8 mouse cellular contexts compared by ENCODE assay signal in the genomic region with DNA sequence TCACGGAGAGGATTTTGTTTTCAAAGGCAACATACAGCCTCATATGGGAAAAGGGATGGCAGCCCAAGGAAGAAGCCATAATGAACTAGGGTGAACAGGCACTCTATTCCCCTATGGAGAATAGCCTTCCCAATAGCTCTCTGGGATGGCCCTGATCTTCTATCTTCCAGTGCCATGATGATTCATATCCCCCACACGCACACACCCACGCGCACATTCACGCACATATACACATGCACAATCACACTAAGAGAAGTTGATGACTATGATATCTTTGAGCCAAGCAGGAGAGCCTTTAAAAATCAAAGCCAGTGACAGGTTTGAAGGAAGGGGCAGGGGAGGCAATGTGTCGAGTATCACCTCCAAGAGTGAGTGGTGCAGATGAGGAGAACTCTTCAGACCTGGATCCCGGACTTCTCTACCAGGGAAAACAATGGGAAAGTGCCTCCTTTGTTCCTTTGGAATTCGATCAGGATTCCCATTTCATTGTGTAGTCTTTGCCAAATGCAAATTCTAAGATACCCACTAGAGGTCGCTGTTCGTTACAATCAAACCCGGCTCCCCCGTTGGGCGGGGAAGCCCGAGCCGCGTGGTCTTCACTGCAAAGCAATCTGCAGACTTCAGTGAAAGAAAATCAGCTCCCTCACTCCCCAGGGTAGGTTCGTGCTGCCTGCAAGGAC.
DNase-seq lines count a peak whose midpoint lies in the region; ATAC-seq and TF ChIP-seq lines count a peak whose summit lies in the region.

No protein-coding gene starts in this region.

- no peaks in the 10 kb centered on the region for H3K9me3 ChIP-seq in forebrain, embryonic 11.5 days (ENCODE audit: control insufficient read depth, low read length)
- no peaks in the 10 kb centered on the region for H3K9me3 ChIP-seq in heart, embryonic 16.5 days (replicated peaks; ENCODE audit: control insufficient read depth, low read length)
- no peaks in the 10 kb centered on the region for H3K9me3 ChIP-seq in liver, embryonic 13.5 days (replicated peaks)
- no peaks in the 10 kb centered on the region for H3K9me3 ChIP-seq in neural tube, embryonic 11.5 days (ENCODE audit: control insufficient read depth, low read length)
- H3K9me3 ChIP-seq in stomach, postnatal 0 days (ENCODE audit: control insufficient read depth, low read length): no peaks in the 10 kb centered on the region

- peak; percentile 87 for TF ChIP-seq CTCF in stomach, postnatal 0 days (IDR thresholded peaks at IDR 0.05; ENCODE audit: low read depth)

- H3K36me3 ChIP-seq in forebrain, embryonic 11.5 days (ENCODE audit: control insufficient read depth, insufficient read depth, low read length): no peaks in the 10 kb centered on the region
- H3K36me3 ChIP-seq in heart, embryonic 16.5 days (ENCODE audit: control insufficient read depth, insufficient read depth): no peaks in the 10 kb centered on the region
- no peaks in the 10 kb centered on the region for H3K36me3 ChIP-seq in liver, embryonic 13.5 days
- H3K36me3 ChIP-seq in neural tube, embryonic 11.5 days (ENCODE audit: control insufficient read depth, insufficient read depth, low read length): no peaks in the 10 kb centered on the region
- no peaks in the 10 kb centered on the region for H3K36me3 ChIP-seq in stomach, postnatal 0 days (ENCODE audit: control insufficient read depth, insufficient read depth, low read length)

- no peak overlapping the region for H3K4me3 ChIP-seq in forebrain, embryonic 11.5 days (ENCODE audit: low read depth, low read length)
- H3K4me3 ChIP-seq in heart, embryonic 16.5 days (ENCODE audit: low read length): no peak overlapping the region
- H3K4me3 ChIP-seq in liver, embryonic 13.5 days (replicated peaks): no peak overlapping the region
- no peak overlapping the region for H3K4me3 ChIP-seq in neural tube, embryonic 11.5 days (ENCODE audit: low read depth, low read length)
- H3K4me3 ChIP-seq in stomach, postnatal 0 days (ENCODE audit: low read depth, low read length): no peak overlapping the region

- peak; percentile 78 for ATAC-seq in forebrain, embryonic 11.5 days (replicated peaks; ENCODE audit: low FRiP score)
- ATAC-seq in heart, embryonic 16.5 days (replicated peaks; ENCODE audit: extremely low read depth, insufficient read depth, low FRiP score): peak; percentile 58; the same call in 1 of the 2 replicates
- no peak for ATAC-seq in liver, embryonic 13.5 days (ENCODE audit: low read depth)
- ATAC-seq in neural tube, embryonic 11.5 days (ENCODE audit: insufficient read depth, low FRiP score, low TSS enrichment): peak; percentile 77
- ATAC-seq in stomach, postnatal 0 days (ENCODE audit: low FRiP score, low TSS enrichment): peak; percentile 71; the same call in 1 of the 2 replicates

- no peak for TF ChIP-seq EP300 in stomach, postnatal 0 days (optimal IDR thresholded peaks at IDR 0.05)

- no peak overlapping the region for H3K27ac ChIP-seq in forebrain, embryonic 11.5 days (ENCODE audit: low read depth, low read length)
- no peak overlapping the region for H3K27ac ChIP-seq in heart, embryonic 16.5 days (ENCODE audit: low read length)
- H3K27ac ChIP-seq in liver, embryonic 13.5 days: no peak overlapping the region
- H3K27ac ChIP-seq in neural tube, embryonic 11.5 days (ENCODE audit: low read depth, low read length): no peak overlapping the region; the same call in 1 of the 2 replicates
- H3K27ac ChIP-seq in stomach, postnatal 0 days (replicated peaks): no peak overlapping the region

- H3K9ac ChIP-seq in forebrain, embryonic 11.5 days (ENCODE audit: low read length): peak overlapping the region; percentile 18; the same call in 1 of the 2 replicates
- peak overlapping the region; percentile 44; the same call in 1 of the 2 replicates for H3K9ac ChIP-seq in heart, embryonic 16.5 days (ENCODE audit: low read length)
- no peak overlapping the region for H3K9ac ChIP-seq in liver, embryonic 13.5 days
- H3K9ac ChIP-seq in neural tube, embryonic 11.5 days (ENCODE audit: low read length): peak overlapping the region; percentile 47
- H3K9ac ChIP-seq in stomach, postnatal 0 days (ENCODE audit: low read length): no peak overlapping the region

- H3K4me2 ChIP-seq in forebrain, embryonic 11.5 days (ENCODE audit: low read depth, low read length, severe bottlenecking): no peak overlapping the region
- peak overlapping the region; percentile 52 for H3K4me2 ChIP-seq in heart, embryonic 16.5 days (ENCODE audit: low read depth, low read length)
- H3K4me2 ChIP-seq in liver, embryonic 13.5 days: peak overlapping the region; percentile 28; the same call in 1 of the 2 replicates
- peak overlapping the region; percentile 25 for H3K4me2 ChIP-seq in neural tube, embryonic 11.5 days (ENCODE audit: low read depth)
- H3K4me2 ChIP-seq in stomach, postnatal 0 days (replicated peaks; ENCODE audit: low read depth): peak overlapping the region; percentile 39; the same call in 1 of the 2 replicates

- DNase-seq in CD4-positive helper T cell, adult 2 months (ENCODE audit: low read depth, low spot score): peak; percentile 72
- DNase-seq in brain, adult 2 months (ENCODE audit: low read depth, low spot score): peak; percentile 89
- DNase-seq in forebrain, embryonic 11.5 days (ENCODE audit: low spot score): peak; percentile 90
- peak; percentile 60 to 78 for DNase-seq in kidney, postnatal 25 days
- DNase-seq in liver, embryonic 13.5 days: peak; percentile 24
- peak; percentile 86 for DNase-seq in neural tube, embryonic 11.5 days (ENCODE audit: low spot score)
- DNase-seq in stomach, postnatal 0 days (ENCODE audit: low spot score): peak; percentile 63

- H3K4me1 ChIP-seq in forebrain, embryonic 11.5 days (replicated peaks; ENCODE audit: control insufficient read depth, insufficient read depth, low read length): no peaks in the 10 kb centered on the region
- peaks cover 9% of the 10 kb centered on the region; the same call in 1 of the 2 replicates for H3K4me1 ChIP-seq in heart, embryonic 16.5 days (ENCODE audit: control insufficient read depth, insufficient read depth, low read length)
- H3K4me1 ChIP-seq in liver, embryonic 13.5 days (replicated peaks): no peaks in the 10 kb centered on the region
- no peaks in the 10 kb centered on the region; the same call in 1 of the 2 replicates for H3K4me1 ChIP-seq in neural tube, embryonic 11.5 days (ENCODE audit: control insufficient read depth, insufficient read depth, low read length)
- H3K4me1 ChIP-seq in stomach, postnatal 0 days (replicated peaks; ENCODE audit: control insufficient read depth, insufficient read depth): no peaks in the 10 kb centered on the region

- WGBS in forebrain, embryonic 11.5 days: 19% methylated on average over 17 of the region's 17 CpGs
- 17% methylated on average over 17 of the region's 17 CpGs for WGBS in heart, embryonic 16.5 days
- 14% methylated on average over 17 of the region's 17 CpGs for WGBS in liver, embryonic 13.5 days (ENCODE audit: insufficient replicate concordance)
- WGBS in neural tube, embryonic 11.5 days: 22% methylated on average over 17 of the region's 17 CpGs
- WGBS in stomach, postnatal 0 days: 15% methylated on average over 17 of the region's 17 CpGs

- no peaks in the 10 kb centered on the region for H3K27me3 ChIP-seq in forebrain, embryonic 11.5 days (ENCODE audit: control insufficient read depth, insufficient read depth, low read length)
- no peaks in the 10 kb centered on the region for H3K27me3 ChIP-seq in heart, embryonic 16.5 days (ENCODE audit: control insufficient read depth, insufficient read depth, low read length)
- H3K27me3 ChIP-seq in liver, embryonic 13.5 days: no peaks in the 10 kb centered on the region
- no peaks in the 10 kb centered on the region for H3K27me3 ChIP-seq in neural tube, embryonic 11.5 days (ENCODE audit: control insufficient read depth, insufficient read depth, low read length)
- no peaks in the 10 kb centered on the region for H3K27me3 ChIP-seq in stomach, postnatal 0 days (ENCODE audit: control insufficient read depth, insufficient read depth, low read length)

Comparison
In these comparisons a context has a peak if more than half of its experiments do, and no peak if none do; other contexts are left out.
1. DNase-seq: peak in every context shown above with its lines; median percentile 90 in forebrain, embryonic 11.5 days; 89 in brain, adult 2 months; 86 in neural tube, embryonic 11.5 days; 72 in CD4-positive helper T cell, adult 2 months; 69 in kidney, postnatal 25 days; 63 in stomach, postnatal 0 days; 24 in liver, embryonic 13.5 days.
2. H3K9ac ChIP-seq: peak in forebrain, embryonic 11.5 days (single experiment), heart, embryonic 16.5 days (single experiment) and neural tube, embryonic 11.5 days (single experiment); none in liver, embryonic 13.5 days (single experiment) and stomach, postnatal 0 days (single experiment).